Mouse (Mus musculus) cerebral cortex, adult 2 months (tissue): ENCODE data around the gene Rnf223.

Experiments
- WGBS: fragments of 180-500 bp; shearing (Covaris S2); methylation state at CpG from one replicate; pipeline ENCODE4 v1.1.7; 2018; 5-methylcytosine and 5-hydroxymethylcytosine counted together

Rnf223 gene

DNA sequence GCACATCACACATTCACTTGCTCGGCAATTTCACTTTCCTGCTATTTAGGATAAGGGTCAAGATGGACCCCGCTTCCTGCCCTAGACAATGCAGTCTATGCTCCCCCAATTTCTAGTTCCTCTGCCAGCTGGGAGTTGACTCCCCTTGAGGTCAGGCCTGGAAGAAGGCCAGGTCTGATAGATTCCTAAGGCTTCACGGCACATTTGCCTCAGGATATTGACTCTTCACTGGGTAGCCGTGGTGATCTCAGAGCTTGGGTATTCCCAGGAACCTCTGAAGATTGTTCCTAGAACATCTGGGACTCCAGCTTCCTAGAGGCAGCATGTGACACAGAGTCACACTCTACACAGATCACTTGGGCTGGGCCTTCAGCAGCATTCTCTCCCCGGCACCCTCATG is 1.6 kb upstream of the Rnf223 start:
- WGBS: 83% methylated on average over 5 of the region's 5 CpGs

- WGBS: 93% methylated on average over 10 of the region's 10 CpGs
Observed at GRCm38 (mm10) chr4:156130940-156131339, 627 bp downstream of the Rnf223 start.

- 64% methylated on average over 5 of the region's 5 CpGs for WGBS
Observed at GRCm38 (mm10) chr4:156133334-156133733, 3.0 kb downstream of the Rnf223 start.

GRCm38 (mm10) chr4:156133943-156134605 is 3.8 kb downstream of the Rnf223 start:
- WGBS: 86% methylated on average over 12 of the region's 12 CpGs

GRCm38 (mm10) chr4:156135112-156135511 is 4.8 kb downstream of the Rnf223 start:
- 93% methylated on average over 13 of the region's 13 CpGs for WGBS

DNA sequence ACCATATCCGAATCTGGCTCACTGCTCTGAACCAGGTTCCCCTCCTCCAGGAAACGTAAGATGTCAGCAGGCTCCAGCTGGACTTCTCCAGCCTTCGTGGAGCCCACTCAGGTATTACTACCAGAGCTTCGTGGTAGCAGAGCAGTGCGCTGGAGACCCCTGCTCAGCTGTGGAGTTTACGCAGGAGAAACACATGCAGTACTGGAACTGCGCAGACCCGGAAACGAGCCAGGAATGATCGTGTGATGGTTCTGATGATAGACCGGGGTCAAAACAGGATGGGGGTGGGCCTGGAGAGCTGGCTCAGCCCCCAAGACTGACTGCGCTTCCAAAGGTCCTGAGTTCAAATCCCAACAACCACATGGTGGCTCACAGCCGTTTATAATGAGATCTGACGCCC is 5.5 kb downstream of the Rnf223 start:
- WGBS: 93% methylated on average over 14 of the region's 14 CpGs

DNA sequence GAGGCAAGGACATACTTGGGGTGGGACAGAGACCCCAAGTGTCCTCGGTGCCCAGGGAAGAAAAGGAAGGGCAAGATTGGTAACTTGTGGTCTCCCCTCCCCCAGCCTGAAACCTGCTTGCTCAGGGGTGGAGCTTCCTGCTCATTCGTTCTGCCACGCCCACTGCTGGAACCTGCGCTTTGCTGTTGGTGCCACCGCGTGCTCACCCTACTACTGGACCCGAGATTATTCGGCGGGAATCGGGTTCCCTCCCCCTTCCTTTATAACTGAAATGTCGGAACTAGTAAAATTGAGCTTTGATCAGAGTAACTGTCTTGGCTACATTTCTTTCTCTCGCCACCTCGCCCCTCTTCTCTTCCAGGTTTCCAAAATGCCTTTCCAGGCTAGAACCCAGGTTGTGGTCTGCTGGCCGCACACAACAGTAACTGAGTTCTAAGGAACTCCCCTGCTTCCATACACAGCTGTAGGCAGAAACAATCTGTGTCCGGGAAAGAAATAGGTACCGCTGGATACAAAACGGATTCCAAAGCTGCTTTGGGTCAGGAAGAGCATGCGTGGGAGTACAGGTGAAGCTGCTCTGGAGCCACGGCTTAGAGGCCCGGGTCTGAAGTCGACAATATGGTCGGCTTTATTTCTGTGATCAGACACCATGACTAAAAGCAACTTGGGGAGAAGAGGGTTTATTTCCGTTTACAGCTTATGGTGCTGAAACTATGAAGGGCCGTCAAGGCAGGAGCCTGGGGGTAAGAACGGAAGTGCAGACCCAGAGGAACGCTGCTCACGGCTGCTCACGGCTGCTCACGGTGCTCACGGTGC is 6.2 kb downstream of the Rnf223 start:
- 94% methylated on average over 30 of the region's 30 CpGs for WGBS

DNA sequence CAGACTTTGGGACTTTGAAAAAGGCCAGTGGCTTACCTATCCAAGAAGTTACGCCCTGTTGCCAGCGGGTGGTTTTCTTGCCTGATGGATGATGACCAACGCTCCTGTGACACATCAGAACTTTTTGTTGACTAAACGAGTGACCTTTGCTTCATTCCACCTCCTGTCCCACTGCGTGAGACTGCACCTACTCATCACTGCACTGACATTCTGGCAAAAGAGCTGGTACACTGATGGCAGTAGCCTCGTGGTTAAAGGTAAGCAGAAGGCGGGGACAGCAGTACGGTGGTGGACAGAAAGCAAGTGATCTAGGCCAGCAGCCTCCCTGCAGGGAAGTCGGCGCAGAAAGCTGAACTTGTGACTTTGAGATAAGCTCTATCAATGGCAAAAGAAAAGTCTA is 20.6 kb downstream of the Rnf223 start:
- 93% methylated on average over 10 of the region's 10 CpGs for WGBS

DNA sequence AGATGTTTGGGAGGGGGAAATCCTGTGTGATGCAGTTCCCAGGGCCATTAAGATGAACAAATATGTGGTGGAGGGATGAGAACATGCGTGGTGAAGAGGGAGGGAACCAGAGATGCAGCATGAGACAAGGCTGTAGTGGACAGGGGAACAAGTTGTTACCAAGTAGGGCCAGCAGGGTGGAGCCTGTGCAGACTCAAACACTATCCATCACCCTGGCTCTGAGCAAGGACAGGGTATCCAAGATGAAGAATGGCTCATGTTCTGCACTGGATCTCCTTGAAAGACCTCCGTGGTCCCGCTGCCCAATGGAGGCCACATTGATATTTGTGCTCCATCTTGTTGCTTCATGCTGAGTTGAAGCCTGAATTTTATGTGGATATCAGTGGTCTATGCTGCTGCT is 24.5 kb downstream of the Rnf223 start:
- 95% methylated on average over 3 of the region's 3 CpGs for WGBS

DNA sequence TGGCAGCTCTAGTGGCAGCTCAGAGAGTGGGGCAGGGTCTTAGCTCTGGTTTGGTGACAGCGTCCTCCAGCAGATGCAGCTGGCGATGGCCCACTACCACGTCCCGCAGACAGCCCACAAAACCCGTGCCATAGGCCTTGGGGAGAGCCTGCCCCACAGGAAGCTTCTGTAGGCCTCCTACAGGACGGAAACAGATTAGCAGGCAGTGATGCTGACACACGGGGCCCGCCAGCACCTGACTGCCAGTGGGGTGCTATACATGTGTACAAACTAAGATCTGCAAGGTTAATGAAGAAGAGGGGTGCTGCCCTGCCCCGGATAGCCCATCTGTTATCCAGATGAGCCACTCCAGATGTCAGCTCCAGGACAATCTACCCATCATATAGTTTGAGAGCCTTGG is 36.2 kb downstream of the Rnf223 start:
- WGBS: 84% methylated on average over 9 of the region's 9 CpGs

DNA sequence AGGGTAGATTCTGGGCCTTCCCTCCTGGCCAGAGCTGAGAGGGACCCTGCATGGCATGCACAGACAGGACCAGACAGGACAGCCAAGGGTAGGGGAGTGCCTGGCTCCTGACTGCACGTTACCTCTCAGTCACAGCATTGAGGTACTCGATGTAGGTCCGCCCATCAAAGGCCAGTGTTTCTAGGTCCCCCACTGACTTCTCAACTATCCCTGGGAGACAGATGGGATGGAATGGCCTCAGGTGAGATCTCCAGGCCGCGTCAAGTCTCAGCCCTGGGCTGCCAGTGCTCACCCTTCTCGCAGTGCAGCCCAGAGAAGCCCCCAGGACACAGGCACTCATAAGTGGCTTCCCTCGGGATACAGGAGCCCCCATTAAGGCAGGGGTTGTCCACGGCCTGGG is 38.3 kb downstream of the Rnf223 start:
- WGBS: 94% methylated on average over 8 of the region's 8 CpGs

GRCm38 (mm10) chr4:156169129-156169528 is 38.8 kb downstream of the Rnf223 start:
- 92% methylated on average over 10 of the region's 10 CpGs for WGBS

GRCm38 (mm10) chr4:156171828-156172227 is 41.5 kb downstream of the Rnf223 start:
- 92% methylated on average over 11 of the region's 11 CpGs for WGBS

DNA sequence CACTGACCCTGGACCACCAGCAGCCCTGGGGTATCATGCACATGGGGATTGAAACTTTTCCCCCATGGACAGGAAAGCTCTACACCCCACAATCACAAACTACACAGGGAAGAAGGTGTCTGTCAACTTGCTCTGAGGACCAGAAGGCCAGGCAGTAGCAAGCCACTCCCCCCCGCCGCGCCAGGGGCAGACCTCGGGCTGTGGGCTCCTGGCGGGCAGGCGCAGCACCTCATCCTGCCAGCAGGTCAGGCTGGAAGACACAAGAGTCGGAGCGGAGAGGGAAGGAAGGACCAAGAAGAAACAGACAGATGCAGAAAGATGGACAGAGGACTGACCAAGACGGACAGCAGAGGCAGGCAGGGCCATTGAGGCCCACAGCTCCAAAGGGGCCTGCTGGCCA is 47.3 kb downstream of the Rnf223 start:
- 90% methylated on average over 9 of the region's 9 CpGs for whole genome bisulfite sequencing
